Mouse (Mus musculus): ENCODE measurements at regions not wholly inside any gene's neighbourhood (a gene's known extent, or its start where the extent isn't known, plus 50 kb on each side); places are given as distances from the start of the nearest gene placed in this dataset.

DNA sequence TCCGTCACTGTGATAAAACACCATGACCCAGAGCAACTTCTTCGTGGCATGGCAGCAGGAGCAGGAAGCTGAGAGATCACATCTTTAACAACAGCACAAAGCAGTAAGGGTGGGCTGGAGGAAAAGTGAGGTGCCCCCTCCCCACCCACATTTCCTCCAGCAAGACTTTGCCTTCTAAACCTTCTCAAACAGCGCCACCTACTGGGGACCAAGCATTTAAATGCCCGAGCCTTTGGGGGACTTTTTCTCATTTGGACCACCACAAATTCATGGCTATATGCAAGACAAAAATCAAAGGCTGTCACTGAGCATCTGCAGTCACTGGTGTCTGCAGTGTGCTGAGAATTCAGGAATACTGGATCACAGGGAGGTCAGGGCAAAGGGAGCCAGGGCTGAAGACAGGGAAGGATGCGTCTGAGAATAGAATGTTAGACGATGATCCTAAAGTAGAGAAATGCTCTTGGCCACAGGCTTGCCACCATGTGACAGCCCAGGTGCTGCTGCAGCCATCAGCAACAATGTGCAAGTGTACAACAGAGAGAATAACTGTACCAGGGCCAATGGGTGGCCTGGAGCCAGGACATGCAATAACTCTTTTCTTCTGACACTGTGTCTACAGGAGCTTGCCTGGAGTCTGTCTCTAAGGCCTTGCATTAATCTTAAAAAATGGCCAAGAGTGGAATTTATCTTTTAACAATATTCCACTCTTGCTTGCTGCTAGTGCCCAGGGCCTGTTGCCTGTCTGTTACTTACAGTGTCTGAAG, 430.5 kb downstream of the Matn1 start:
- H3K27me3 ChIP-seq (ENCODE audit: control insufficient read depth) = no peaks in the 10 kb centered on the region
- no peaks in the 10 kb centered on the region for H3K4me1 ChIP-seq (ENCODE audit: control insufficient read depth)
- TF ChIP-seq TAL1 (IDR thresholded peaks at IDR 0.05; ENCODE audit: low read length) = no peak
- no peak for TF ChIP-seq GATA1 (IDR thresholded peaks at IDR 0.05; ENCODE audit: low read length)

DNA sequence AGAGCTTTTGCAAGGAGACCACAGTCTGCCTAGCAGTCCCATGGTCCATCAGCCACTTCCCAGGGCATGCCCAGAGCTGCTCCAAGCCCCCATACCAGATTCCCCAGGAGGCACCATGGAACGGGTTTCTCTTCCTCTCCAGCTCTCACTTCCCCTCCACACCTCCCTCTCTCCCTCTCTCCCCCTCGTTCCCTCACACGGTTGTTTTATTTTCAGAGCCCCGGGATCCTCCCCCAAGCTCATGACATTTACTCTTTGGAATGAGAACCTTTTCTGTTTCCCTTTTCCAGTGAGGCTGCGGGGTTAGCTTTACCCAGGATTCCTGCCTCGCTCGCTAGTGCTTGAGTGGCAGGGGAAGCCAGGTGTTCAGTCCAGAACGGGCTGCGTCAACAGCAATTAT, 436.9 kb downstream of the Matn1 start:
- H3K4me3 ChIP-seq (replicated peaks) = no peak overlapping the region
- no peaks in the 10 kb centered on the region for H3K4me1 ChIP-seq (ENCODE audit: control insufficient read depth)
- H3K27me3 ChIP-seq (ENCODE audit: control insufficient read depth) = no peaks in the 10 kb centered on the region
- no peaks in the 10 kb centered on the region for H3K36me3 ChIP-seq (ENCODE audit: control insufficient read depth)
- TF ChIP-seq TAL1 (IDR thresholded peaks at IDR 0.05; ENCODE audit: low read length) (no peak), GATA1 (IDR thresholded peaks at IDR 0.05; ENCODE audit: low read length) (no peak)
- peaks cover under 1% of the 10 kb centered on the region; the same call in 1 of the 2 replicates for H3K9me3 ChIP-seq (ENCODE audit: control insufficient read depth, low read length)

More for the DNA sequence above, 430.5 kb downstream of the Matn1 start:
- no peaks in the 10 kb centered on the region for H3K9me3 ChIP-seq (ENCODE audit: control insufficient read depth, low read length)
- H3K36me3 ChIP-seq (ENCODE audit: control insufficient read depth) = no peaks in the 10 kb centered on the region
- no peak overlapping the region for H3K4me3 ChIP-seq (replicated peaks)

DNA sequence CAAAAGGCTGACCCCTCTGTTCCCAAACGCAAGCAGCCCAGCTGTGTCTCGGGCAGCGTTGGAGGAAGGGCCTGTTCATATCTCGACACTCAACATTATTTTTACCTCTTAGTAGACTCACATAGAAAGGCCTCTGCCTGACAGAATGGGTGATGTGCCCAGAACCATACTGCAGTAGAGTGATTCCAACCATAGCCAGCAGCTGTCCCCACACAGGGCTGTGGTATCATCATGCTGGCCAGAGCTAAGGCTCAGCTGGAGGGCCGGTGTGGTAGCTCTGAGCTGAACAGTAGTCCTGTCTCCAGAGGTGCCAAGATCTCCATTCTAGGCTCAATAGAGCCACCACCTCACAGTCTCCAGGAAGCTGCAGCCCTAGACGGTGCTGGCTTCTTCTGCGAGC, 437.3 kb downstream of the Matn1 start:
- H3K27me3 ChIP-seq (ENCODE audit: control insufficient read depth) = no peaks in the 10 kb centered on the region
- no peak for TF ChIP-seq TAL1 (IDR thresholded peaks at IDR 0.05; ENCODE audit: low read length)
- TF ChIP-seq GATA1 (IDR thresholded peaks at IDR 0.05; ENCODE audit: low read length) = no peak
- H3K9me3 ChIP-seq (ENCODE audit: control insufficient read depth, low read length) = peaks cover 3% of the 10 kb centered on the region; the same call in 1 of the 2 replicates
- H3K4me3 ChIP-seq (replicated peaks) = no peak overlapping the region
- no peaks in the 10 kb centered on the region for H3K36me3 ChIP-seq (ENCODE audit: control insufficient read depth)
- H3K4me1 ChIP-seq (ENCODE audit: control insufficient read depth) = no peaks in the 10 kb centered on the region

DNA sequence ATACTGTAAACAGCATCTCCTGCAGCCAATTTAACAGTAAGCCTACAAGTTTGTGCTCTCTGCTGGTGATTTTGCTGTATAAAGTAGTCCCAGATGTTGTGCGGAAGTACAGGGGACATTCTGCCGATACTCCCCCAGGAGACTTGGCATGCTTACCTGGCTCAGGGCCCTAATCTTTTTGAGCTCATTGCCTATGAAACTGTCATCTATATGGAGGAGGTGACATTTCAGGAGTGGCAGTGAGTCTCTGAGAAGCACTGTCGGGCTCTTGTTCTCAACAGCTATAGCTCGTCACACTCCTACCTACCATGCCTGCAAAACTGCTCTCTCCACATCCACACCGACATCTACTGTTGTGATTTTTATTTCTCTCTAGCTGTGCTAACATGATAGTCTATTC, 439.7 kb downstream of the Matn1 start:
- no peaks in the 10 kb centered on the region for H3K4me1 ChIP-seq (ENCODE audit: control insufficient read depth)
- peaks cover 13% of the 10 kb centered on the region for H3K9me3 ChIP-seq (ENCODE audit: control insufficient read depth, low read length)
- no peak overlapping the region for H3K4me3 ChIP-seq (replicated peaks)
- TF ChIP-seq GATA1 (IDR thresholded peaks at IDR 0.05; ENCODE audit: low read length) (no peak), TAL1 (IDR thresholded peaks at IDR 0.05; ENCODE audit: low read length) (no peak)
- H3K36me3 ChIP-seq (ENCODE audit: control insufficient read depth) = no peaks in the 10 kb centered on the region
- no peaks in the 10 kb centered on the region for H3K27me3 ChIP-seq (ENCODE audit: control insufficient read depth)

DNA sequence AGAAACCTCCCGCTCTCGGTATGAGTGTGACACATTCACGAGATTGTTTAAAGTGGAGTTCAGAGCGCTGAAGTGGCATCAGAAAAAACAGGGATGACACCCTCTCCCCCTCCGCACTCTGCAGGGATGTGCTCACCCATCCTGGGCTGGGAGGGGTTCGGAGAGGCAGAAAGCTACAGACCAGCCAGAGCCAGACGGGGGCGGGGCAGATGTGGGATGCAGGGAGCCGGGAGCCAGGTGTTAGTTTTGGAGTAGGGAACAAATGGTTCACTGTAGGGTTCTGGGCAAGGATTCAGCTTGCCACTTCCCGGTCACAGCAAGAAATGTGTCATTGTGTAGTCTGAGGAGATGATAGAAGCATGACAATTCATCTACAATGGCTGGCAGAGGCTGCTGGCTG, 442.8 kb downstream of the Matn1 start:
- Histone ChIP-seq H3K4me3 (replicated peaks) (no peak overlapping the region), H3K9me3 (ENCODE audit: control insufficient read depth, low read length) (peaks cover 13% of the 10 kb centered on the region), H3K27me3 (ENCODE audit: control insufficient read depth) (no peaks in the 10 kb centered on the region), H3K36me3 (ENCODE audit: control insufficient read depth) (no peaks in the 10 kb centered on the region), H3K4me1 (ENCODE audit: control insufficient read depth) (no peaks in the 10 kb centered on the region)
- no peak for TF ChIP-seq TAL1 (IDR thresholded peaks at IDR 0.05; ENCODE audit: low read length)

DNA sequence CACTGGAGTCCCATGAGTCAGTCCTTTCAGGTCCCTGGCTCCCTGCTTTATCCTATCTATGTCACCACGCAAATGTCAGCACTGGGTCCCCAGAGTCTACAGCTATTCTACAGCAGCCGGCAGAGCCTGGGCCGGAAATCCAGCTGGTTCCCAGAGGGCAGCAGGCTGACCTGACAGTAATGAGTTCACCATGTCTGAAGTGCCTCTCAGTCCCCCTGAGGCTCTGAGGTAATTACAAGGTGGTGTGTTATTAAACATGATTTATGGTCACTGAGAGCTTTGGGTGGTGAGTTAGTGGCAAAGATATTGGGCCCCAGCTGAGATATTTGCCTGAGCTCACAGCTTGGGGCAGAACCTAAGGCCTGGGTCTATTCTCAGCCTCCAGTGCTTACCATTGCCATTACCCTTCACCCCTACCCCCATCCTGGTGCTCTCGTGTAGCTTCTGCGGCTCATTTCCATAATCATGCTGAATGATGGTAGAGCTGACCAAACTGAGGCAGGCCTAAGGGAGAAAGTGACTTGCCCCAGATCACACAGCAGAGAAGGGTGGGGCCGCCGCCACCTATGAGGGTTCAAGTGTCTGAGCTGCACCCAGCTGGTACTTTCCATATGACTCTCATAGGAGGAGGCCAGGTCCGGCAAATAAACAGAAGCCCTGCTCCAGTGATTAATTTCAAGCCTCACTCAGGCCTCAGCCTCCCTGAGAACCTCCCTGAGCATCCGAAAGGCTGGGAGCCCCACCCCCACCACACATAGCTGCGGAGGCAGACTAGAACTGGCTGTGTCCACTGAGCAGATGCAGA, 446.8 kb downstream of the Ptpru start:
- Histone ChIP-seq H3K4me1 (ENCODE audit: control insufficient read depth) (no peaks in the 10 kb centered on the region), H3K36me3 (ENCODE audit: control insufficient read depth) (no peaks in the 10 kb centered on the region), H3K9me3 (ENCODE audit: control insufficient read depth, low read length) (peaks cover 10% of the 10 kb centered on the region), H3K4me3 (replicated peaks) (no peak overlapping the region), H3K27me3 (ENCODE audit: control insufficient read depth) (no peaks in the 10 kb centered on the region)
- TF ChIP-seq TAL1 (IDR thresholded peaks at IDR 0.05; ENCODE audit: low read length) (no peak), GATA1 (IDR thresholded peaks at IDR 0.05; ENCODE audit: low read length) (no peak)

DNA sequence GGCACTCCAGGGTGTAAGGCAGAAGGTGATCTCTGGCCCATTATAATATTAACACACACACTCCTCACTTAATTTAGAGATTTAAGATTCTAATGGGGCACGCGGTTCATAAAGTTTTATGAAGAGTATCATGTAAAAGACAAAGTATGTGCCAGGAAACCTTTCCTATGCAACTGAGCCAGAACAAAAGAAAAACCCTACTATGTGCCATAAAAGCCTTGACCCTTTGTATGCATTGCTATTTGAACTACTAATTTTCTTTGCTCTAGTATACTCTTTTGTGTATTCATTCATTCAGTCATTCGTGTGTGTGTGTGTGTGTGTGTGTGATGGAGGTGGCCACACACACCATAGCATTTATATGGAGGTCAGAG, 446.2 kb downstream of the Ptpru start:
- TF ChIP-seq TAL1 (IDR thresholded peaks at IDR 0.05; ENCODE audit: low read length) (no peak), GATA1 (IDR thresholded peaks at IDR 0.05; ENCODE audit: low read length) (no peak)
- Histone ChIP-seq H3K4me3 (replicated peaks) (no peak overlapping the region), H3K36me3 (ENCODE audit: control insufficient read depth) (no peaks in the 10 kb centered on the region), H3K9me3 (ENCODE audit: control insufficient read depth, low read length) (peaks cover 9% of the 10 kb centered on the region), H3K27me3 (ENCODE audit: control insufficient read depth) (no peaks in the 10 kb centered on the region), H3K4me1 (ENCODE audit: control insufficient read depth) (no peaks in the 10 kb centered on the region)

DNA sequence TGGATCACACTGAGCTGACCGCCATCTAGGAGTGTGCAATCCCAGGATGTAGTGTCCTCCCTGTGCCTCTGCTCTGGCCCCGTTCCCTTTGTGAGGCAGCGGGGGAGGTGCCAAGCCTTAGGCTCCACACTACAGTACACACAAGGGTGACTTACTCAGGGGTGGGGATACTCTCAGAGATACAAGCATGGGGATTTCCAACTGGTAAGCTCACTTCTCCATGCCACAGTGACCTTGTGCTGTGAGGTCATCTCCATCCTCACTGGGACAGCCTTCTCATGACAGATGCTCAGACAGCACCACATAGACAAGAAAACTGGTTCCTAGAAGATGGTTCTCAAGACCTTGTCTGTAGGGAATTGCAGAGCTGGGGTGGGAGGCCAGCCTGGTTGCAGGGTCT, 445.6 kb downstream of the Ptpru start:
- H3K27me3 ChIP-seq (ENCODE audit: control insufficient read depth) = no peaks in the 10 kb centered on the region
- TF ChIP-seq TAL1 (IDR thresholded peaks at IDR 0.05; ENCODE audit: low read length) = no peak
- no peak for TF ChIP-seq GATA1 (IDR thresholded peaks at IDR 0.05; ENCODE audit: low read length)
- no peak overlapping the region for H3K4me3 ChIP-seq (replicated peaks)
- H3K36me3 ChIP-seq (ENCODE audit: control insufficient read depth) = no peaks in the 10 kb centered on the region
- peaks cover 7% of the 10 kb centered on the region for H3K9me3 ChIP-seq (ENCODE audit: control insufficient read depth, low read length)
- no peaks in the 10 kb centered on the region for H3K4me1 ChIP-seq (ENCODE audit: control insufficient read depth)

DNA sequence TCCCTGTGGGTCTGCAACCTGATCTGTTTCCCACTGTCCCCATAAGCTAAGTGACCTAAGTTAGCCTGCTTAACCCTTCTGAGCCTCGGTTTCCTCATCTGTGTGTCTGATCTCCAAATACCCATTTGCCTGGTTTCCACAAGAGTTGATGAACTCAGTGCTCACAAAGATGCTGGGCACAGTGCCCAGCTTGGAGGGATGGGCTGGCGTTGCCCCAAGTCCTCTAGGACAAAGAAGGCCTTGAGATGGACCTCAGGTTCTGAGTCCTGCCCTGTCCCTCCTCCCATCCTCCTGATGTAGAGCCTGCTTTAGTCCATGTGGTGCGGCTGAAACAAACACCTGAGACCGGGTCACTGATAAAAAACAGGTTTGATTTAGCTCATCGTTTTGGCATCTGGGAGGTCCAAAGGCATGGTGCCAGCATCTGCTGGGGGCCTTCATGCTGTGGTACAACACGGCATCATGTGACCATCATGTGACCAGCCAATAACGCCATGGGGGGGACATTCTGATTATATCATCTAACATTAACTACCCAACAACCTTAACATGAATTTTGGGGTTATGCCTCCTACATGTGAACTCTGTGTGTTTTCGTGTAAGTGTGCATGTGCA, 441.8 kb downstream of the Ptpru start:
- Histone ChIP-seq H3K4me3 (replicated peaks) (no peak overlapping the region), H3K36me3 (ENCODE audit: control insufficient read depth) (no peaks in the 10 kb centered on the region), H3K4me1 (ENCODE audit: control insufficient read depth) (no peaks in the 10 kb centered on the region), H3K9me3 (ENCODE audit: control insufficient read depth, low read length) (peaks cover 13% of the 10 kb centered on the region; the same call in 1 of the 2 replicates), H3K27me3 (ENCODE audit: control insufficient read depth) (no peaks in the 10 kb centered on the region)
- TF ChIP-seq GATA1 (IDR thresholded peaks at IDR 0.05; ENCODE audit: low read length) (no peak), TAL1 (IDR thresholded peaks at IDR 0.05; ENCODE audit: low read length) (no peak)

Measured in erythroblast, embryonic 14.5 days (primary cell).